Mouse (Mus musculus) cerebellum, adult 2 months (tissue): ENCODE measurements around the gene Sec31b. TPM values are rescaled to one million over a fixed set of nuclear protein-coding genes. Genes with fewer than 3 reads are reported as not detected.

Experiments used
- DNase-seq, 2 experiments: peaks; one replicate each; pipeline ENCODE4 v3.0.0; 2021
- H3K27ac ChIP-seq: fragments of 200-500 bp; 2 replicates; pipeline ENCODE4 v1.5.1; 2012; ENCODE audit warnings: low read length, control low read depth, inconsistent platforms; ENCODE audit not compliant: insufficient read depth
- H3K27me3 ChIP-seq: fragments of 200-500 bp; 2 replicates; pipeline ENCODE4 v1.6.1; 2012; ENCODE audit warnings: inconsistent platforms, mild to moderate bottlenecking, low read length, moderate library complexity; ENCODE audit not compliant: control insufficient read depth, insufficient read depth
- H3K4me1 ChIP-seq: fragments of 200-500 bp; 2 replicates; pipeline ENCODE4 v1.6.1; 2011; ENCODE audit warnings: low read length; ENCODE audit not compliant: control insufficient read depth, insufficient read depth
- H3K4me3 ChIP-seq: fragments of 200-500 bp; replicated peaks from 2 replicates; pipeline ENCODE3; 2011; ENCODE audit warnings: mild to moderate bottlenecking, low read depth, low read length, control low read depth; ENCODE audit not compliant: insufficient read depth
- CTCF ChIP-seq: fragments of 200-500 bp; IDR thresholded peaks from 2 replicates; pipeline ENCODE4 v1.5.1; 2011; ENCODE audit warnings: low read depth, mild to moderate bottlenecking, control low read depth, low read length, moderate library complexity, borderline replicate concordance; ENCODE audit not compliant: insufficient read depth
- POLR2A ChIP-seq: fragments of 200-500 bp; IDR thresholded peaks from 2 replicates; pipeline ENCODE4 v1.6.1; 2011; ENCODE audit warnings: low read length, control low read depth, borderline replicate concordance; ENCODE audit not compliant: insufficient read depth
- WGBS: fragments of 180-500 bp; shearing (Covaris S2); methylation state at CpG from one replicate; pipeline ENCODE4 v1.1.7; 2018; 5-methylcytosine and 5-hydroxymethylcytosine counted together
- polyA plus RNA-seq: library from polyadenylated mRNA; depleted of rRNA; stranded (reverse); fragments of >200 nt; gene quantifications from 2 replicates; pipeline ENCODE4 v1.2.3, GENCODE M21; 2012

Sec31b gene
- polyA plus RNA-seq, 1 experiment = 0.57 TPM

GRCm38 (mm10) chr19:44554490-44554860 is 8.8 kb upstream of the Sec31b start:
- 0% methylated on average over 8 of the region's 8 CpGs for WGBS
- no peak for TF ChIP-seq POLR2A
- no peak for TF ChIP-seq CTCF
- peak overlapping the region; percentile 90 for H3K4me3 ChIP-seq
- H3K4me1 ChIP-seq = peaks cover 4% of the 10 kb centered on the region; the same call in 1 of the 2 replicates
- no peaks in the 10 kb centered on the region for H3K27me3 ChIP-seq
- DNase-seq = peak in 1 of 2 experiments; percentile 18
- 0 out of 2 replicates have a peak overlapping the region, but pooled peaks have one; percentile 94 for H3K27ac ChIP-seq

- Histone ChIP-seq H3K4me1 (peaks cover 4% of the 10 kb centered on the region; the same call in 1 of the 2 replicates), H3K27ac (no peak overlapping the region), H3K4me3 (peak overlapping the region; percentile 5), H3K27me3 (no peaks in the 10 kb centered on the region)
- no peak for TF ChIP-seq POLR2A
- TF ChIP-seq CTCF = no peak
- 84% methylated on average over 4 of the region's 4 CpGs for WGBS
- DNase-seq = no peak
Measured at GRCm38 (mm10) chr19:44553286-44553685, 7.6 kb upstream of the Sec31b start.

- no peak for DNase-seq
- Histone ChIP-seq H3K4me1 (peaks cover 4% of the 10 kb centered on the region; the same call in 1 of the 2 replicates), H3K27ac (no peak within 1 kb of the TSS), H3K4me3 (peak within 1 kb of the TSS; percentile 5), H3K27me3 (no peaks in the 10 kb centered on the region)
- TF ChIP-seq CTCF = no peak
- TF ChIP-seq POLR2A = no peak
- WGBS = 95% methylated on average over 4 of the region's 4 CpGs
Measured at GRCm38 (mm10) chr19:44552731-44553130, 7.1 kb upstream of the Sec31b start, which contains the start of gene Gm20538. TSS of gene Gm20538 (minus strand) at chr19:44552831.

GRCm38 (mm10) chr19:44544775-44545174 is 889 bp downstream of the Sec31b start:
- TF ChIP-seq POLR2A (no peak), CTCF (peak; percentile 77)
- peak; percentile 59 to 73 for DNase-seq
- Histone ChIP-seq H3K27ac (no peak overlapping the region), H3K4me1 (no peaks in the 10 kb centered on the region), H3K27me3 (no peaks in the 10 kb centered on the region), H3K4me3 (no peak overlapping the region)
- 2% methylated on average over 13 of the region's 13 CpGs for WGBS

- H3K4me1 ChIP-seq = no peaks in the 10 kb centered on the region
- WGBS = 42% methylated on average over 10 of the region's 10 CpGs
- no peak overlapping the region for H3K4me3 ChIP-seq
- no peak overlapping the region for H3K27ac ChIP-seq
- TF ChIP-seq CTCF (no peak), POLR2A (no peak)
- no peak for DNase-seq
- no peaks in the 10 kb centered on the region for H3K27me3 ChIP-seq
Measured at GRCm38 (mm10) chr19:44544372-44544771, 1.3 kb downstream of the Sec31b start.

GRCm38 (mm10) chr19:44542694-44543178 is 2.9 kb downstream of the Sec31b start:
- 86% methylated on average over 8 of the region's 8 CpGs for WGBS
- Histone ChIP-seq H3K27ac (no peak overlapping the region), H3K27me3 (no peaks in the 10 kb centered on the region), H3K4me3 (no peak overlapping the region), H3K4me1 (no peaks in the 10 kb centered on the region)
- DNase-seq = no peak
- no peak for TF ChIP-seq CTCF
- no peak for TF ChIP-seq POLR2A

- no peak overlapping the region for H3K27ac ChIP-seq
- no peak overlapping the region for H3K4me3 ChIP-seq
- H3K4me1 ChIP-seq = no peaks in the 10 kb centered on the region
- WGBS = 74% methylated on average over 8 of the region's 8 CpGs
- TF ChIP-seq POLR2A (no peak), CTCF (no peak)
- H3K27me3 ChIP-seq = no peaks in the 10 kb centered on the region
- DNase-seq = no peak
Measured at GRCm38 (mm10) chr19:44537416-44537815, 8.2 kb downstream of the Sec31b start.

- TF ChIP-seq POLR2A (no peak), CTCF (peak; percentile 62; the same call in 1 of the 2 replicates)
- no peak for DNase-seq
- H3K4me3 ChIP-seq = no peak overlapping the region
- no peaks in the 10 kb centered on the region for H3K27me3 ChIP-seq
- no peak overlapping the region for H3K27ac ChIP-seq
- H3K4me1 ChIP-seq = no peaks in the 10 kb centered on the region
- 25% methylated on average over 3 of the region's 3 CpGs for WGBS
Measured at GRCm38 (mm10) chr19:44535376-44535775, 10.3 kb downstream of the Sec31b start.

- H3K4me1 ChIP-seq = no peaks in the 10 kb centered on the region
- TF ChIP-seq POLR2A = no peak
- no peak for TF ChIP-seq CTCF
- no peak for DNase-seq
- H3K4me3 ChIP-seq = no peak overlapping the region
- 83% methylated on average over 6 of the region's 6 CpGs for WGBS
- H3K27ac ChIP-seq = no peak overlapping the region
- no peaks in the 10 kb centered on the region for H3K27me3 ChIP-seq
Measured at GRCm38 (mm10) chr19:44530018-44530417, 15.6 kb downstream of the Sec31b start.
